In genomic region chr5:151135965-151136364, GRCm38 (mm10) we compare ENCODE assay signal across 10 mouse cellular contexts.
A peak's percentile ranks its signal among the peaks of the same experiment; 100 is the strongest.
DNase-seq lines count a peak whose midpoint lies in the region; ATAC-seq lines count a peak whose summit lies in the region.
"Had no signal": no experiment of that assay in that cellular context is flagged by ENCODE, and none has a peak within 500 bp of the region (broad histone marks: within the 10 kb centered on the region; RNA-seq: fewer than 3 reads in every experiment).

No protein-coding gene starts in this region.

- intact Hi-C loops in left cerebral cortex, postnatal 36 days (cut with DNase I), result loop anchor here (10.0 kb wide), 1 partner anchor 461 kb away; the partner anchor contains the start of gene Pds5b

- no peaks in the 10 kb centered on the region for H3K9me3 ChIP-seq in lung, embryonic 15.5 days
- H3K9me3 ChIP-seq in stomach, embryonic 14.5 days (ENCODE audit: control insufficient read depth, low read depth, low read length), result no peaks in the 10 kb centered on the region

- H3K27ac ChIP-seq in lung, embryonic 15.5 days, result peak overlapping the region; percentile 78
- peak overlapping the region; percentile 63; the same call in 1 of the 2 replicates for H3K27ac ChIP-seq in stomach, embryonic 14.5 days (ENCODE audit: low read length)

- WGBS in lung, embryonic 15.5 days, result 38% methylated on average over 6 of the region's 6 CpGs
- WGBS in stomach, embryonic 14.5 days, result 30% methylated on average over 6 of the region's 6 CpGs

- peak; percentile 39; the same call in 1 of the 2 replicates for ATAC-seq in lung, embryonic 15.5 days (ENCODE audit: borderline replicate concordance, extremely low read depth, low FRiP score, low TSS enrichment)
- ATAC-seq in stomach, embryonic 14.5 days (ENCODE audit: insufficient number of reproducible peaks, insufficient read depth, low FRiP score, low read depth), result peak; percentile 80; the same call in 1 of the 2 replicates

- H3K36me3 ChIP-seq in lung, embryonic 15.5 days, result no peaks in the 10 kb centered on the region
- H3K36me3 ChIP-seq in stomach, embryonic 14.5 days (ENCODE audit: control insufficient read depth, insufficient read depth, low read length), result no peaks in the 10 kb centered on the region

- H3K4me3 ChIP-seq in lung, embryonic 15.5 days, result no peak overlapping the region
- no peak overlapping the region for H3K4me3 ChIP-seq in stomach, embryonic 14.5 days (ENCODE audit: low read depth, low read length)

- no peak overlapping the region for H3K9ac ChIP-seq in lung, embryonic 15.5 days
- no peak overlapping the region for H3K9ac ChIP-seq in stomach, embryonic 14.5 days (replicated peaks; ENCODE audit: low read depth, low read length)

- DNase-seq in frontal cortex, adult 2 months (ENCODE audit: extremely low spot score in 1 of 2, low spot score in 1 of 2), result peak; percentile 43 to 57
- no peak for DNase-seq in frontal cortex, postnatal 14 days (ENCODE audit: low spot score in 2 of 2)
- DNase-seq in lung, postnatal 25 days (ENCODE audit: low spot score), result no peak
- DNase-seq in left cerebral cortex, postnatal 36 days (ENCODE audit: low spot score in 2 of 2), result peak; percentile 22 to 39
- DNase-seq in thymus, postnatal 10 days (ENCODE audit: low spot score in 2 of 2), result no peak
- DNase-seq in thymus, adult 18-20 months, result no peak
- DNase-seq: B cell, adult 2 months; heart, adult 18-20 months had no signal

- H3K4me1 ChIP-seq in lung, embryonic 15.5 days, result peaks cover 32% of the 10 kb centered on the region
- H3K4me1 ChIP-seq in stomach, embryonic 14.5 days (ENCODE audit: control insufficient read depth, insufficient read depth, low read length), result peaks cover 19% of the 10 kb centered on the region

- H3K4me2 ChIP-seq in lung, embryonic 15.5 days, result no peak overlapping the region
- H3K4me2 ChIP-seq in stomach, embryonic 14.5 days (replicated peaks; ENCODE audit: low read depth, low read length), result no peak overlapping the region

- no peaks in the 10 kb centered on the region for H3K27me3 ChIP-seq in lung, embryonic 15.5 days
- H3K27me3 ChIP-seq in stomach, embryonic 14.5 days (ENCODE audit: control insufficient read depth, insufficient read depth, low read length), result no peaks in the 10 kb centered on the region

Comparison
In these comparisons a context has a peak if more than half of its experiments do, and no peak if none do; other contexts are left out.
1. DNase-seq: peak in frontal cortex, adult 2 months (2 of 2) and left cerebral cortex, postnatal 36 days (2 of 2); none in frontal cortex, postnatal 14 days (0 of 2), lung, postnatal 25 days (single experiment), thymus, postnatal 10 days (0 of 2) and thymus, adult 18-20 months (0 of 2).